Mouse (Mus musculus): Measurements from ENCODE around the gene Trim61.
"Not testable (repeated sequence)": the region's sequence is repeated elsewhere in the genome, so short reads cannot be mapped to it uniquely, and the experiment has no call there.

The Trim61 gene

DNA sequence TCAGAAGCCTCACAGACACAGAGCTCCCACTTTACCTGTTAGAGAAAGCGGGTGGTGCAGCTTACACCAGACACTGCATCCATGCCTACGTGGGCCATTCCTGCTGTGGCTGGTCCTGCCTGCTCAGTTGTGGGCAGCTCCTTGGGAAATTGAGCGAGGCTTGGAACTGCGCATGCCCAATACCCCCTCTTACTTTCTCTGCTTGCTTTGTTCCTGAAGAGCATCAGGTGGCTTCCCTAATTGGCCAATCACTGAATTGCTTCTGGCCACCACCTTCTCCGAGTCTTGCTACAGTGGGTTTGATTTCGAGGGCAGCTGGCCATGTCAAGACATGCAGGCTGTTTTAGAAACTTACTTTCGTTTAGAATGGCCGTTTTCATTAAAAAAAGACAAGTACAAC is at the start of gene Trim61, which contains the start of gene Trim60:
TSS of gene Trim61 (minus strand) at position 101 of the 400 bp plus-strand sequence.
TSS of gene Trim60 (minus strand) at position 162 of the 400 bp plus-strand sequence.
- no peak for DNase-seq (ENCODE audit: low spot score)

- DNase-seq (ENCODE audit: low spot score) = no peak
Measured at GRCm38 (mm10) chr8:65067694-65068472, 49.6 kb upstream of the Trim61 start.

- no peak for DNase-seq (ENCODE audit: low spot score)
Measured at GRCm38 (mm10) chr8:65067031-65067430, 48.7 kb upstream of the Trim61 start.

DNA sequence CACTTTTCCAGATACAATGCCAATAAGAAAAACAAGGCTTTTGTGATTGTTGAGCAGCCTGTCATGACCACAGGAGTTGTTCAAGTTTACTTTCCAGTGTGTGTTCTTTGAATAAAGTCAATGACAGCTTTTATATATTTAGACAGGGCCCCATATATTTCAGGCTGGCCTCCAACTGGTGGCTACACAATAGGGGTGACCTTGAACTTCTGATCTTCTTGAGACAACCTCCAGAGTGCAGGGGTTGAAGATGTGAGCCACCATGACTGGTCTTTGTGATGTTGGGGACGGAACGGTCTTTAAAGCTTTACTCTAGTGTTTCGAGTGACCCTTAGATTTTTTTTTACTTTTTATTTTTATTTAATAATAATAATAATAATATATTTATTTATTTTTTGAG is 47.3 kb upstream of the Trim61 start:
- no peak for DNase-seq (ENCODE audit: low spot score)

GRCm38 (mm10) chr8:65064071-65064470 is 45.7 kb upstream of the Trim61 start:
- no peak for DNase-seq (ENCODE audit: low spot score)

GRCm38 (mm10) chr8:65062195-65062594 is 43.9 kb upstream of the Trim61 start:
- DNase-seq (ENCODE audit: low spot score) = no peak

GRCm38 (mm10) chr8:65056722-65057121 is 38.4 kb upstream of the Trim61 start:
- no peak for DNase-seq (ENCODE audit: low spot score)

DNA sequence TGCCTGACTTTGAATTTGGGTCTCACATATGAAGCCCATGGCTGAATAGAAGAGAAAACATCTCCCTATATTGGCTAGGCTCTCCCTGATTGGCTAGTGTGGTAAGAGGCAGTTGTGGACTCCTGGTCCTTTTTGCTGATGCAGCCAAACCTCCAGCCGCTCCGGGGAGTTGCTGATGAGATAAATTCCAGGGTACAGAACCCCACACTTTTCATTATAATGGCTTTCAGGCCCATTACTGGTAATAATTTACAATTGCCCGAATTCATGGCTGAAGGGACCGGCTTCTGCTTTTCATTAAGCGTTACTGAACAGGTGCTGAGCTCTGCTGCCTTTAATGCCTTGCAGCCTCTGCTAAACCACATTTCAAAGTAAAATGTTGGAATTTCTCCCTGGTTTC is 35.6 kb upstream of the Trim61 start:
- no peak for DNase-seq (ENCODE audit: low spot score)

DNA sequence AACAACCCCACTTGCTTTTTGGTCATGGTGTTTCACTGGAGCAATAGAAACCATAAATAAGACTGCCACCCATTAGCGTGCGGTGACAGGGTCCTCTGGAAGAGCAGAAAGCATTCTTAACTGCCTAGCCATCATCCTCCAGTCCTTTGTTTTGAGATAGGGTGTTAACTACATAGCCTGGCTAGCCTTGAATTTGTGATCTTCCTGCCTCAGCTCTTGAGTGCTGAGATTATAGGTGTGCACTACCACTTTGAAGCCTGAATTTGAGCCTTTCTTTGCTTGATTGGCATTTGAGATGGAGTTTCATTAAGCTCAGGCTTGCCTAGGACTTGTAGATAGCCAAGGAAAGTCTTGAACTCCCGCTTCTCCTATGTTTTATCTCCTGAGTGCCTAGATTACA is 35.2 kb upstream of the Trim61 start:
- DNase-seq (ENCODE audit: low spot score) = no peak

DNA sequence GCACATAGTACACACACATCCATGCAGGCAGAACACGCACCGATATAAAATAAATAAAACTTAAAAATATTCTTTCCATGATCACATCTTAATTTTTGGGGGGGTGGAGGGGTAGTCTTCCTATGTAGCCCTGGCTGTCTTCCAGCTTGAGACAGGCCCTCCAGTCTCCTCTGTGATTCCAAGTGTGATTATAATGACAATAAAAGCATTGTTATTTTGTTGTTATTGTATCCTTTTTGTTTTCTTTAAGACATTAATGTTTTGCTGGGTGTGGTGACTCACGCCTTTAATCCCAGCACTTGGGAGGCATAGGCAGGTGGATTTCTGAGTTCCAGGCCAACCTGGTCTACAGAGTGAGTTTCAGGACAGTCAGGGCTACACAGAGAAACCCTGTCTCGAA is 29.5 kb upstream of the Trim61 start:
- DNase-seq (ENCODE audit: low spot score) = no peak

DNA sequence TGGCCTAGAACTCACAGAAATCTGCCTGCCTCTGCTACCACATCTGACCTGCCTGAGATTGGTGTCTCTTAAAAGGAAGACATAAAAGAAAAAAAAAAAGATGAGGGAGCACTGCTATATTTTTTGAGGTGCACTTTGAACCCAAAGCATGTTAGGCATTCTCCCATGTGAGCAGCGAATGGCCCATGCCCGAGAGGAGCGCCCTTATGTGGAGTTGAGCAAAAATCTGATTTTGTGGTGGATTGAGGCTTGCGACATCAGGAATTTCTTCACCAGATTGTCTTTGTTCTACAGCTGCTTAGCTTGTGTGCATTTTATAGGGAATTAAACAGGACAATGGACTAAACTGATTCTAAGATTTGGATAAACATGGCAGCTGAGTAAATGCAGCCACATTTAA is 28.9 kb upstream of the Trim61 start:
- no peak for DNase-seq (ENCODE audit: low spot score)

GRCm38 (mm10) chr8:65046565-65046964 is 28.2 kb upstream of the Trim61 start:
- no peak for DNase-seq (ENCODE audit: low spot score)

DNA sequence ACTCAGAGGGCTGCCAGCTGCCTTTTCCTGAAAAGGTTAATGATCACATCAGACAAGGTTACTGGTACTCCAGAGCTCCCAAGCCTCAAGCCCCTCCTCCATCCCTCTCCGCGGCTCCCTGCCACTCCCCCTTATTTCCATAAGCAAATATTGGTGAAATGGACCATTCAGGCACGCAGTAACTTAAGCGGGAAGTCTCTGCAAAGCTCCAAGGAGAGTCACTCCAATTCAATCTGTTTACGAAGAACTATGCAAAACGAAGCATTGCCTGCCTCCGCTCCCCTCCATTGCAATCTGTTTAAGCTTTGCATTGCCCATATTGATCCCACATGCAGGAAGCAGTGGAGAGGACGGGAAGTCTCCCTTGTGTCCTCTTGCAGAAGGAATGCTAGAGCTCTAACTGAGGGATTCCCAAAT is 18.8 kb upstream of the Trim61 start, which contains the start of gene Apela:
TSS of gene Apela (minus strand) at position 220 of the 417 bp plus-strand sequence.
- DNase-seq (ENCODE audit: low spot score) = no peak

- DNase-seq (ENCODE audit: low spot score) = no peak
Measured at GRCm38 (mm10) chr8:65034136-65034535, 15.8 kb upstream of the Trim61 start.

DNA sequence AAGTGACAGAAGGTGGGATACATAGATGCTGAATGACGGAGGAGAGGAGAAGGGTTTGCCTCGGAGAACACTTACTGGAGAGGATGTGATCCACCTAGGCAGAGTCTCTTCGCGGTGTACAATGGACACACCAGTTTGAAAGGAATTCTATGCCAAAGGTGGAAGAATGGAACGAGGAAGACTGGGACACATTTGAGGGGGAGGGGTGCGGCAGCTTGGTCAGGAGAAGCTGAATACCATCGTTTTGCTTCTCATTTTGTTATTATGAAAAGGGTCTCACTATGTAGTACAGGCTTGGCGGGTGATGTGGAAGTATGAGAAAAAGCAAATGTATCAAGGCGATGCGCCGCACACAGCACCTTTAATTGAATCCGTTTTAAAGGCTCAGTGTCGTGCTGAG is 14.7 kb upstream of the Trim61 start:
- no peak for DNase-seq (ENCODE audit: low spot score)

DNA sequence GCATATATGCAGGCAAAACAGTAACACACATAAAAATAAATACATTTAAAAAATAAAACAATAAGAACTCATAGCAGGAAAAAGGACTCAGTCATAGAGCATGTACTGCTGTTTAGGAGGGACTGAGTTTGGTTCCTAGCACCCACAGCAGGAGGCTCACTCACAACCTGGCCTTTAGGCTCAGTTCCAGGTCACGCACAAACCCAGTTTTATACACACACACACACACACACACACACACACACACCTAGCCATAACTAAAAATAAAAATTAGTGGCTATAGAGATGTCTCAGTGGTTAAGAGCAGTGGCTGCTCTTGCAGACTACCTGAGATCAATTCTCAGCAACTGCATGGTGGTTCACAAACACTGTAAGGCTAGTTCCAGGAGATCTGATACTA is 13.8 kb upstream of the Trim61 start:
- DNase-seq (ENCODE audit: low spot score) = no peak

- DNase-seq (ENCODE audit: low spot score) = no peak
Measured at GRCm38 (mm10) chr8:65030735-65031485, 12.6 kb upstream of the Trim61 start.

DNA sequence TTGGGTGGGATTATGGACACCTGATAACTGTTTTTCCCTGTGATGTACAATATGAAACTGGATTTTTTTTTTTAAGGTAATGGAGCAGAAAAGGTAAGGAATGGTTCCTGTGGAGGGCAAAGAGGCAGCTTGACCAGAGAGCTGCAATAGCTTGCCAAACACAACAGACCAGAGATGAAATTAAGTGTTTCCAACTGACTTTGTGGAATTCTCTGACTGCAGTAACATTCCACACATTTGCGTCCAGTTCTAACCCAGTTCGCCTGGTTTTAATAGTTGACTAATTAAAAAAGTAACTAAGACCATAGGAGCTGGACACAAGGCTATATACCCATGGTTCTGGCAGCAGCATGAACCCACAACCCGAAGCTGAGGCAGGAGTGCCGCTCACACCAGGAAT is 11.5 kb upstream of the Trim61 start:
- no peak for DNase-seq (ENCODE audit: low spot score)

DNA sequence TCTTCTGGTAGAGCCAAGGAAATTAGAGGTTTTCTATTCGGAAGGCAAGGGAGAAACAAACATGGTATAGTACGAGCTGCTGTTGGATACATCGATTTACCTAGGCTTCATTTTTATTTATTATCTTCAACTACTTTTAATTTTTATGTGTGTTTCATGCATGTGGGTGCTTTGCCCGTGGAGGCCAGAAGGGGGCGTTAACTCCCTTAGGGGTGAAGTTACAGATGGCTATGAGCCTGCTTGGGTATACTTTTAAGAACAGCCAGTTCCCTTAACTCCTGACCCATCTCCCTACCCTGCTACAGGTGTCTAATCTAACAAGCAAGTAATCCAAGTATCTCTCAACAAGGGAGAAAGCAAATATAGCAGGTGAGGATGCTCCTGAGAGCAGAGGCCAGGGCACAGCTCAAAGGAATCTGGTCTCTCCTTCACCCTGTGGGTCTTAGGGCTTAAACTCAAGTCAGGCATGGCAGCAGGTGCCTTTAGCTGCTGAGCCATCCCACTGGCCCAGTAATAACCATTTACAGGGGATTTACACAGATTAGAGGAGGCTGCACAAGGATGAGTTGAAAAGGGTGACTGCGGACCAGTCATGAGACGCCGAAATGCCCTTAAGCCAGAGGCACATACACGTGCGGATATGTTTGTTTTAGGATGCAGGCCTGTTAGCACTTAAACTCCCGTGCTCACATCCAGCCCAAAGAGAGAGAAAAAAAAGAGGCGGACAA is 10.8 kb upstream of the Trim61 start:
- DNase-seq (ENCODE audit: low spot score) = no peak

GRCm38 (mm10) chr8:65022485-65022884 is 4.2 kb upstream of the Trim61 start:
- no peak for DNase-seq (ENCODE audit: low spot score)

DNA sequence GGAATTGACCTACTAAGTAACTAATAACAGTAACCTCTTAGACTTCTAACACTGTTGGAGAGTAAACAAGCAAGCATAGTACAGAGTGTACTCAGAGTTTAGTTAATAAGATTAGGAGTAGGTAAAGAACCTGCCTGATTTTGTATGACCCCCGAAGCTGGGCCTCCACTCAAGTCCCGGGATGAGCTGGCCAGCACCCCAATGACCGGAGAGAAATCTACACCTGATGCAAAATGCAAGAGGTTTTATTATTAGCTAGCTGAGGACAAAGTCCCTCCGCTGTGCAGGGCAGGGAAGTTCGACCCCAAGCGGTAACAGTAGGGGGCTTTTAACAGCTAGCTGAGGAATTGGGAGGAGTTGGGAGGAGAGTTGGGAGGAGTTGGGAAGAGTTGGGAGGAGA is 10.7 kb downstream of the Trim61 start:
- DNase-seq (ENCODE audit: low spot score) = not testable (repeated sequence)

DNA sequence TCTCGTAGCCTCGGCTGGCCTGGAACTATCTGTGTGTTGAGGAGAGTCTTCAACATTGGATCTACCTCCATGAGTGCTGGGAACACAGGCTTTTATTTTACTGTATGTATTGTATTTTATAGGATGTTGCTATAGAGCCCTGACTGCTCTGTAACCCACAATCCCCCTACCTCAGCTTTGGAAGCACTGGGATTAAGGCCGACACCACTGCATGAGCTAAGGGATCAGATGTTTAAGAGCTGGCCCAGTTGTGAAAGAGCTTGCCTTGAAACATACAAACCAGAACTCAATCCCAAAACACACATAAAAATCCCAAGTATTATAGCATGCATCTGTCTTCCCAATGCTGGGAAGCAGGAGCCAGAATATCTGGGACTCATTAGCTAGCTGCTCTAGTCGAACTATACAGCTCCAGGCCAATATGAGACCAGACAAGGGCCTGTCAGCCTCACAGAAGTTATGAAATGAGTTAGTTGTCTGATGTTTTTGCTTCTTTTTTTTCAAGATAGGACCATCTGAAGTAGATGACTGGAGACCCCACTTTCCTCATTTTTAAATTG is 19.4 kb downstream of the Trim61 start:
- no peak for DNase-seq (ENCODE audit: low spot score)

All from c-Kit-positive CD71-positive TER-119-positive erythroid progenitor cells, embryonic 14.5 days (primary cell).